Mouse (Mus musculus) cerebellum, adult 9-11 months (tissue): ENCODE data around the gene Ush1c.

Experiments
- DNase-seq: peaks from one replicate; pipeline ENCODE4 v3.0.0; 2022

Gene Ush1c

DNA sequence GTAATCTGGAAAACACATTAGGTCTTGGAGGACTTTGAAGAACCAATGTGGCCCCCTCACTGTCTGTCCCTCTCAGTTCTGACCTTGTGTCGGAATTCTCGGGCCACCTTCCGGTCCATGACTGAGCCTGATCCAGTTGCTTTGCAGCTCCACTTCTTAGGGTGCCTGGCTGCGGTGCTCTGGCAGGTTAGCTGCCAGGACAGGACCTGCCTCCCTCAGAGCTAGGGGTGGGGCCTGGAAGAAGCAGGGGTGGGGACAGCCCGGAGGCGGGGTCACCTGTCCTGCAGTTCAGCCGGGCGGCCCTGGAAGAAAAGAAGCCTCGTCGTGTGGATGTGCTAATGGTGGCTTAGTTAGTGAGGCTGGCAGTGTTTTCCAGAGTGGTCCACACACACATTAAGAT is at the start of gene Ush1c:
Gene Ush1c, minus strand, starts transcription at position 158 of the 400 bp plus-strand sequence.
- DNase-seq, result no peak

DNA sequence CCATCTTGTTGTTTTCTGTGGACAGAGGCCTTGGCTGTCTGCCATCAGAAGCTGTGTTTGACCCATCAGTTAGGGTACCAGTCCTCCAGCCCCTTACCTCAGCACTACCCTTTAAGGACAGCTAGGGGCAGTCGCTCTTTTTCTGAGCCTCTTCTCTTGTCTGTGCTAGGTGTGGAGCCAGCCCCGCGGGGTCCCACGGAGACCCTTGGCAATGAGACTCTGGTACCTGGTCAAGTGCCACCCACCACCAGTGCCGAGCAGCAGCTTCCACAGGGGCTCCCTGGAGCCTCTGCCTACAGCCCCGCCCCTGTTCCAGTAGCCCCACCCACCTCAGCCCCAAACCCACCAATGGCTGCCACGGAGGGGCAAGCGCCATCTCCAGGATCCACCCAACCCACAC is 48.7 kb upstream of the Ush1c start:
- no peak for DNase-seq

DNA sequence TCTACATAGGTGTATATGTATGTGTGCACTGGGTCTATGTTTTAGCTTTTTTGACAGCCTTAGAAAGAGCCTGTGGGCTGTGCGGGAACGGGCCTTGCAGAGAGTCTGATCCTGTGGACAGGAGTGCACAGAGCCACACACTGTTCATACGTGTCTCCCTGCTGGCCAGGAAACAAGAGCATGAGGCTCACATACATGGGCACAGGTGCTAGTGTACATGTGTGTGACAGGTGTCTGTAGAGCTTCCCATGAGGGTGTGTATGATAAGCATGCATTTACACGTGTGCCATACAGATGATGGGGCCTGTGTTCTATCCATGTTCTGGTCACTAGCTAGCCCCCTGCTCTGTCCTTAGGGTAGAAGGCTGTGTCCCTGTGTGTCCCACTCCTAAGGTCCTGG is 48.1 kb upstream of the Ush1c start:
- DNase-seq, result no peak

DNA sequence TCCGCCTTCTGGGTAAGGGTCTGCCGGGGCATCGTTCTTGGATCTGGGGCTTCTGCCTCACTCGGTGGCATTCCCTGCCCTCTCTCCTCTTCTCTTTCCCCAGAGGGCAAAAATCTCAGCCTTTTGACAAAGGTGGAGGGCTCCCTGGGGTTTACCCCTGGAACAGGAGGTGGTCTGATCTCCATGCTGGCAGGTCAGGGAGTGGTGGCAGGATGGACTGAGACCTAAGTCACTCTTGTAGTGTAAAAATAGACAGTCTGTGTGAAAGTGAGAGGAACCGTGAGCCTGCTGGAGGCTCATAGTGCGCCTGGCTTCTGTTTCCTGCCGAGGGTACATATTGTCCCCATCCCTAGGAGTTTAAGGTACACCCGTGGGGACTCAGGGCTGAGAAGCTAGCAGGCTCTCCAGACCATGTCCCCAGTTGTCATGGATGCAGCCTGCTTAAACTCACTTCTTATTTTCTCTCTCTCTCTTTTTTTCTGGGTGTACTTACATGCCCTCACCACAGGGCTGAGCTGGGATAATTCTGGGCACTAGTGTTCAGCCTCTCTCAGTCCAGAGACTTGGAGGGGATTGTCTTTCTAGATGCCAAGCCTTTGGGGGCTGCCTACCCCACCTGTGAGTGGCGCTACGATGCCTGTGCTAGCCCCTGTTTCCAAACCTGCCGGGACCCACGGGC is 47.0 kb upstream of the Ush1c start:
- no peak for DNase-seq

DNA sequence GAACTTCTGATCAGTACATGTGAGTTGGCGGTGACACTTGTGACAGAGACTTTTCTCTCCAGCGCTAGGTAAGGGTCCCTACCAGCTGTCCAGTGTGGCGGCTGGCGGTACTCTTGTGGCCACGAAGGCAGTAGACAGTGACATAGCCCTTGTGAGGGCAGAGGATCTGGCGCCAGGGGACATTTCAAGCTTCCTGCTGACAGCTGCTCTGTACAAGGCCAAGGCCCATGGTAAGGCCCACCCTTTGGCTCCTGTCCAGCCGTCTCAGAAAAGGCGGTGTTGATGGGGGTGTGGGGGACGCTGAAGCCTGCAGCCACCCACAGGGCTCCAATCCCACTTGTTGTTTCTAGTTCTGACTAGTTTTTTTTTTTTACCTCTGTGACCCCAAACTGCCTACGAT is 45.4 kb upstream of the Ush1c start:
- DNase-seq, result no peak

DNA sequence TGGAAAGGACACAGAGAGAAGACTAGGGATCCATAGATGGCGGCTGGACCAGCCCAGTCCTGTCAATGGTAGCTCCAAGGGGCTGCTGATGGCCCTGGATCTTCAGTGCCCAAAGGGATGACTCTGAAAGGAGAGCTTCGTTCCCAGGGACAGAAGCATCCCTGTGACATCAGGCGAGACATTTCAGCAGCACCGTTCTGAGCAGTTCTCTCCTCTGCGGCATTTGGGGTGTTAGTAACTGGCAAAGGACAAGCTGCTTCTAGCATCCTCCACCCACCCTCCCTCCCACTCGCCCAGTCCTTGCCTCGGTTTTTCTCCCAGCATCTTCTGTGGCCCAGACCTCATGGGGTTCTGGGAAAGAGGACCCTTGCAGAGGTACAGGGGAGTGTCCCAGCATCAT is 44.0 kb upstream of the Ush1c start:
- DNase-seq, result no peak

DNA sequence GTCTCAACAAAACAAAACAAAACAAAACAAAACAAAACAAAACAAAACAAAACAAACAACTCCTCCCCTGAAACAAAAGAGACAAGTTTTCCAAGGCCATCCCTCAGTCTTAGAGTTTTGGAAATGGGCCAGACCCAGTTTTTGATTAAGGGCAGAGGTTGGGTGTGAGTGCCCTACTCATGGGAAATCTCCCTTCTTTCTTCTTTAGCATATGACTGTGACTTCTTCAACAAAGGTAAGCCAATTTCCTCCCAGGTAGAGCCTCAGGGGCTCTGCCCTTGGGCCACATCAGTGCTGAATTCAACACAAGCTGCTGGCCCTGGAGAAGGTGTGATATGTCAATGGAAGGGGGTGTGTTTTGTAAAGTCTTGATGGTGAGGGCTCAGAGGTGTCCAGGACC is 42.6 kb upstream of the Ush1c start:
- no peak for DNase-seq

DNA sequence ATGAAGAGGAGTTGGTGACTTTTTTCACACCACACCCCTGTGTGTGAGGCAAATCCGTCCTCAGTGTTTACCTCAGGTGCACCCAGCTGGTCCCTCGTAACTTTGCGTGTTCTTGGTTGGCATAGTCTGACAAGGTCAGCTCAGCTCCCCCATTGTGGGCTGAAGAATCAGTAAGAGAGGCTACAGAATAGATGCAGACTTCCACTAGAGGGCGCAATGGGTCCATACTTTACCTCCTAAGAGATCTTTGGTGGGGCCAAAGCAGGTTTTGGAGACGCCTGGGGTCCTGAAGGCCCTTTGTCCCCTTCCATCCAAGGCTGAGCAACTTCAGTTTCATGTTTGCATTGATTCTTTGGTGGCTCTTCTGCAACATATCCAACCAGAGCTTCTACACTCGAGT is 41.6 kb upstream of the Ush1c start:
- peak; percentile 52 for DNase-seq

DNA sequence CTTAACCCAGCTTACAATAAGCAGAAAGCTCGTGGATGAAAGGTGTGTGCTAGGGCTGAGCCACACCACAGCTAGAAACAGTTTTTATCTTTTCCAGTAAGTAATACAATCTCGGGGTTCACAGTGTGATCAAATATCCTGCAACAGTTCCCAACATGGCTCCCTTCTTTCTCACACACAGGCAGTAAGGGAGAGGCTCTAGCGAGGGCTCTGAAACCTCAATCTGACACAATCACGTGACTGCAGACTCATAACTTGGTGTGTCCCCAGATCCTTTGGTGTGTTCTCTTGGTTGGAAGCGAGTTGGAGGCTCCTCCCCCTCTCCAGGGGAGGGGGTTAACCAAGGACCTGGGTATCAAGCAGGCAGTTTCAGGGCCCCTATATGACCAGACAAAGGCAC is 37.9 kb upstream of the Ush1c start:
- no peak for DNase-seq

DNA sequence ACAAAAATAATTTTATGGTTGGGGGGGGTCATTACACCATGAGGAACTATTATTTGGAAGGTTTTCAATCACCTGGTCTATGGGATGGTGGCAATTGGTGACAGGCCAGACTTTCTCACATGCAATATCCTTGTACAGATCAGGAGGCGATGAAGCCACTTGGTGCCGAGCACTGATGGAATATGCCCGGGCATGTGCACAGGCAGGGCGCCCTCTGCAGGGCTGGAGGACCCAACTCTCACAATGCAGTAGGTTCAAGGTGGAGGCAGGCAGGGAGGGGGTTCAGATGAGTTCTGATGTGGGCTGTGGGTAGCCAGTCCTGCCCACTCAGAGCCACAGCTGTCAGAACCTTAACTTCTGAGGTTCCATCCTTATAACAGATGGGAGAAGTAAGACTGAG is 13.5 kb upstream of the Ush1c start:
- DNase-seq, result no peak

DNA sequence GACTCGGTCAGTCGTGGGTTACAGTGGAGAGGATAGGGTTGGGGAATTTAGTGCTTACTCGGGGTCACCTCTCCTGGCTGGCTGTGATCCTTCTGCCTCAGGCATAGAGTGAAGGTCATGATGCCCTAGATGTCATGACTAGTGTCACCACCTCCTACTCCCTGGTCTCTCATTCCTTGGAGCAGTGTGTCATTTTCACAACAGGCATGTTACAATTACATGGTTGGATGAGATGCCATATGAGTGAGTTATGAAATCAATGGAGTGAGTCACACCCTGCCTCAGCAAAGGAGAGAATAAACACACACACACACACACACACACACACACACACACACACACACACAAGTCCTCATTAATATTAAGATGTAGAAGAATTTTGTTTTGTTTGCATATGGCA is 9.3 kb upstream of the Ush1c start:
- DNase-seq, result no peak

DNA sequence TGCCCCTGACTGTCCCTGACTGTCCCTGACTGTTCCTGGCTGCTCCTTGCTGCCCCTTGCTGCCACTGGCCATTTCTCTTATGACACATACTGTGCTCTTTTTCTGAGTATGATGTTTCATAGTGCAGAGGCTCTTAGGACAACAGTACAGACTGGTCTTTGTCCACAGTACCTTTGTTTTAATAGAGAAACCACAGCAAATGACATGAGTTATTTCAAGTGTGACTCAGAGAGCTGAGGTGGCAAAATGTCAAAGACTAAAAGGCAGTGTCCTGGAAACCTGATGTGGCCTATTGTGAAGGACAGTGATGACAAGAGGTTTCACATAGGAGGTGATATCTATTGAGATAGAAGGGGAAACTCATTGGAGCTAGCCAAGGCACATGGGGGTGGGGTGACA is 8.6 kb upstream of the Ush1c start:
- DNase-seq, result no peak

DNA sequence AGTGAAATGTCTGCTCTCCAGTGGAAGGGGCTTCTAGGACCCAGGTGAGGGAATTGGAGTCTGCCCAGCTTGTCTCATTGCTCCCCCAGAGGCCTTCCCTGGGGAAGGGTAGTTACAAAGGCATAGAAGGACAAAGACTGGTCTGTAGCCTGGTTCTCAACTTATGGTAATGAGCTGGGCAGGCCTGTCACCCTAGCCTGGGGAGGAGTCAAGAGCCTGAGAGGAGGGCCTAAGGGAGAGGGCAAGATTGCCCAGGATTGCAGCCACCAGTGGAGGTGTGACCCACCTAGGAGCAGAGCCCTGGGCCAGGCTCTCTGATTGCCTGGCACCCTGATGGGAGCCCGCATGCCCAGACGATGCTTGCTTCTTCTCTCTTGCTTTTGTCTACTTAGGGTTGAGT is 2.4 kb upstream of the Ush1c start, which contains the start of gene Otog:
Gene Otog, plus strand, starts transcription at position 292 of the 400 bp plus-strand sequence.
- no peak for DNase-seq

DNA sequence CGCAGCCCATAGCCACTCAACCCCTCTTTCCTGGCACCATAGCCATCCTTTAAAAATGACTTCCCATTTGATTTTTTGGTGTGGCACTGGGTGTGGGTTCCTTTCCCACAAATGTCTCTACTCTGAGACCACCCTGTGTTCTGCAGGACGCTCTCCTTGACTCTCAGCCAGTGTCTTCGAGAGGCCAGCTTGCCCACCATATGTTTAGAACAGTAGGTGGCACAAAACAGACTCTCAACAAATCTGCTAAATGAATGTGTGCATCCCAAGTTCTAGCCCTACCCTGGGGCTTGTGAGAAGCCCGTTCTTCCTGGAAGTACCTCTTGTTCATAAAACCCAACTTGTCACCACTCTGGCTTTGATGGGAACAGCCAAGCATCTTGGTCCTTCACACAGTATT is 1.8 kb upstream of the Ush1c start:
- DNase-seq, result peak; percentile 53

DNA sequence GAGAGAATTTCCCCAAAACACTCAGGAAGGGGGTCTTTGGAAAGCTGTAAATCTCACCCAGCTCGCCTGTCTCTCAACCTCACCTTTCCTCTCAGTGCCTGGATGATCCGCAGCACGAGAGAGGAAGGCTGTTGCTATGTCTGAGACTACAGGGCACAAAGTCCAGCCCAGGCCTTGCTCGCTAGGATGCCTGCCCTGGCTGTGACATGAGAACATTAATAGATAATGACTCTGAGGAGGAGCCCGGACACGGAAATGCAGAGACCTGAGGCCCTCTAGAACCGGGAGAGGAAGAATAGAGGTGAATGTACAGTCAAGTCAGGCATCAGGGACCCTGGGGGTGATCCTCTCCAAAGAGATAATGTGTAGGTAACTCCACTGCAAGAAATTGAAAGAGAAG is 1.1 kb downstream of the Ush1c start:
- DNase-seq, result no peak

DNA sequence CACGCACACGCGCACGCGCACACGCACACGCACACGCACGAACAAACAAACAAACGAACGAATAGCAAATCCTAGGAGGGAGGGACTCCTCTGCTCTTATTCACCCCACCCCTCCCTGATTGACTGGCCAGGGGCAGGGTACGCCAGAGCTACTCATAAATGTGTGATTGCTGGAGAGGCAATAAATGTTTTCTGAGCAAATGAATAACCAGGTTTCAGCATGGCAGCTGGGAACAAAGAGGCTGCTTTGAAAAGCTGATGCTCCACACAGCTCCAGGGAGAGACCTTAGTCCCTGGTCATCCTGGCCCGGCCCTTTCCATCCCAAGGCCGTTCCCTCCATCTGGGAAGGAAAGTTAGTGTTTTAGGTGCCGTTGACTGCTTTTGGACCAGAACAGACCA is 1.9 kb downstream of the Ush1c start:
- no peak for DNase-seq

DNA sequence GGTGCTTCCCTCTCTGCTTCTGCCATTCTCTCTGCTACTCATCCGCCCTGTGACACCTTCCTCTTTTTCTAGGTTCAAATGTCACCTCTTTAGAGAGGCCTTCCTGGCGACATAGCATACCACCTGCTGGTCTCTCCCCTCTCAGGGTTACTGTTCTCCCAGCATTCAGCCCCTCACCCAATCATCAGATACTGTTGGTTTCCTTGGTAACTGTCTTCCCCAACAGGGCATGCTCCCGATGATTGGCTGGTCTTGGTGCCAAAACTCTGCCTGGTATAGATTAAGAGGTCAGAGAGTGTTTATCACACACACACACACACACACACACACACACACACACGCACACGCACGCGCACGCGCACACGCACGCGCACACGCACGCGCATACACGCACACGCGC is 2.4 kb downstream of the Ush1c start:
- no peak for DNase-seq

DNA sequence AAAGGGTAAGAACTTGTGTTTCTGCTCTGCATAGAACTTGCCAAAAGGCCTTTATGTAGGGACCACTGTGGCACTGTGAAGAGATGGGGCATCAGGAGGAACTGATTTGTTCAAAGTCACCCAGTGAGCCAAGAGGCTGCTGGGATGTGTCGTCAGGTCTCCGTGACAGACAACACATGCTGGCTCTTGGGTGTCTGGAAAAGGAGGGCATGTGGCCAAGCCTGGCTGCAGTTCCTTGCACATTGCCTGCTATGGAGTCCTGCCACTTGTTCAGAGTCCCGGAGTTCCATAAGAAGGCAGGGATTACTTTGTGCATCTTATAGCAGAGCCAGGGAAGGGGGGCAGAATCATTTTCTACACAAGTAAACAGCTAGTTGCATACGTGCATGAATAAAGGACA is 11.4 kb downstream of the Ush1c start:
- peak; percentile 47 for DNase-seq

DNA sequence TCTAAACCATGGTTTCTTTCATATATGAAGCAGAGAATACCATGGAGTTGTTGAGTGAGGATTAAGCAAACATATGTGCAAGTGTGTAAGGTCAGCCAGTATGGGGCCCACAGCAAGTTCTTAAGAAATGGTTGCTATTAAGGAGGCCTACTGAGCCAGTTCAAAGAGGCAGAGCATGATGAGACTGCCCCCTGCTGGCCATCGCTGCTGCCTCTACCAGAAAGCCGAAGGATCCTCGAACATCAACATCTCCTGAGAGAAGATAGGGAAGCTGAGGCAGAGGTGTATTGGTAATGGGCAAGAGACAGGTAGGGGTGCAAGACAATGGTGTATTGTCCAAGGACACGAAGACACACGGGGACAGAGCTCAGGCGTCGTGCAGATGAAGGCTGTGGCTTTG is 12.1 kb downstream of the Ush1c start:
- DNase-seq, result peak; percentile 41

DNA sequence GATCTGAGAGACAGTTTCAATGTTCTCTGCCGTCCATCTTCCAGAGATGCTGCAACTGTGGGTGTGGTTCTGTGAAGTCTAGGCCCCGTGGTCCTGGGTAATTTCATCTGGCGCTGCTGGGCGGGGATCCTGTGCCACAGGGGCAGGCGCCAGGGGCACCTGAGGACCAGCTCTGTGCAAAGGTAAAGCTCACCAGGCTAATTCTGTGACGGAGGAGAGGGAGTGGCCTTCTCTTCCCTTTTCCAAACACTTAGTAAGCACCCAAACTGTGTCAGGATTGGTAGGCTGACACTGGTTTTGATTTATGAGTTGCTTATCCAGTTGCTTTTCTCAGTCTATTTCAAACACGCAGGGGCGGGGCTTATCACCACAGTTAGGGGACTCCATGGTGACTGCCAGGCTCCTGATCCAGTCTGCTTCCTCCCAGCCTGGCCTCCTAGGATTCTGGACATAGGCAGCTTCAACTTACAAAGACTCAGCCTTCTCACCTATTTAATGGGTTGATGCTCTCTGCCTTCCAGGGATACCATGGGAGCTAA is 17.6 kb downstream of the Ush1c start:
- no peak for DNase-seq

DNA sequence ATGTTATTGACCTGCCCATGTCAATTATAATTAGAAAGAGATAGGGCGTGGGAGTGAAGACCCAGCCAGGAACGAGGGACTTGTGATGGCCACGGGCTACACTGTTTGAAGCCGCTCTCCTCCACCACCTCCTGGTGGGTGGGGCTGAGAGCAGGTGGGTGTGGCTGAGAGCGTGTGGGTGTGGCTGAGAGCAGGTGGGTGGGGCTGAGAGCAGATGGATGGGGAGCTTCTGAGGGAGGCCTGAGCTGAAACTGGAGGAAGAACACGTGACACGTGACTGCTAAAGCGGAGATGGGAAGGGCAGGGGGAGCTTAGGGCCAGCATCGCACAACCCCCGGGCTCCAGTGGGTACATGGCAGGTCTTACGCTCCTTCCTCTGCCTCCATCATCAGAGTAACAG is 19.9 kb downstream of the Ush1c start:
- DNase-seq, result no peak

DNA sequence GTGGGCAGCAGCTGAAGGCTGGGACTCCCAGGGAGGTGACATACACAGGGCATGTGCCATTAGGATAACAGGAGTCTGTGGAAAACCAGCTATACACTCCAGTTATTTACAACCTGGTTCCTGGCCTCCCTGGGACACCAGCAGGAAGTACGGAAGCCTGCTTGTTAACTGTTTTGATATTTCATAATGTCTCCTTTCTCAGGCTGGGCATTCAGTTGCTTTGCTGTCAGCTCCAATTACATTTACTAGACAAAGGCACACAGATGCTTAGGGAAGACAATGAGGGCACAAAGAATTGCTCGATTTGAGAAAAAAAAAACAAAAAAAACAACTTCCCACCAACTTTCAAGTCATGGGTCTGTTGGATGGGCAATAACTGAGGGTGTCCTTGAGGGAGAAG is 21.8 kb downstream of the Ush1c start:
- no peak for DNase-seq

DNA sequence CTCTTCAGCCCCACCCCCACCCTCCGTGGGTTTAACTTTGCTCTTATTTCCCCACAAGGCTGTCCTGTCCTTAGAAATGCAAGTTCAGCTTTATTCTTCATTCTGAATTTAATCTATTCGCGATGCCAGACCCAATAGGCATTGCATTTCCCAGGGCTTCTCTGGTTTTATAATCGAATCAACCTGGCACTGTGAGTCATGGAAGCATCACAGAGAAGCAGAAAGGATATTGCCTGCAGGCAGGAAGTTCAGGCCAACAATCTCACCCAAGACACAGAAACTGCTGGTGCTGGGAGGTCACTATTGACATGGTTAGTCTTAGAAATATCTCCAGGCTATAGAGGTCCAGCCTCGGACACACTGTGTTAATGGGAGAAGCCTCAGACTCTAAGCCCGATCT is 28.0 kb downstream of the Ush1c start:
- DNase-seq, result no peak

DNA sequence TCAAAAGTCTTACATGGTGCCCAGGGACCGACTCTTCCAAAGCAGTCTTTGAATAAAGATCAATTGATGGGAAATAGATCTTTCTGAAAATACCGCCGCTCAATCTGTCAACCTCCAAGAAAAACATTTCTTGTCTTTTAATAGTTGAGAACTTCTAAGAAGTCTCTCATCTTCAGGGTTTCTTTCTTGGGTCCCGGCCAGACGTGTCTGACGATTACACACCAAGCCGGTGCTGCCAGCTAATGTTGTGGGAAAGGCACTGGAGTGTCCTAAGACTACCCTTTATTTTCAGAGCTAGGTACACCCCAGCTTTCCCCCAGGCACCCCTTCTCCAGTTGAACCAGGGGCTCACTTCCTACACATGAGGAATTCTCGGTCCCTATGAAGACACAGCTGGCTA is 30.2 kb downstream of the Ush1c start:
- no peak for DNase-seq

DNA sequence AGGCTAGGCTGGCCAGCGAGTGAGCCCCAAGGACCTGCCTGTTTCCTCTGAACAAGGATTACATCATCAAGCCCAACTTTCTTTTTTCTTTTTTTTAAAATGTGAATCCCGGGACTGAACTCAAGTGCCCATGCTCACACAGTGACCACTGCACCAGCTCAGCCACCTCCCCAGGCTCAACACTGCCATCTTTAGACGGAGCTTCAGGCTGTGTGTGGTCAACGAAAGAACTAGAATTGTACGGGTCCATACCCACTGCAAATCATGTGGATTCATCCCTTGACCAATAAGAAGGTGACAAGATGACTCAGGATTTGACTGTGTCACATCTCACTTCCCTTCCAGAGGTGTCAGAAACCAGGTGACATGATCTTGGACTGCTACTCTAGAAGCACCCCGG is 33.5 kb downstream of the Ush1c start:
- no peak for DNase-seq
